Mouse (Mus musculus): Measurements from ENCODE around the gene Mepce. TPM values are rescaled to one million over a fixed set of nuclear protein-coding genes. Genes with fewer than 3 reads are reported as not detected.
A peak's percentile ranks its signal among the peaks of the same experiment; 100 is the strongest.

The Mepce gene
- polyA plus RNA-seq, 1 experiment from 2014 or later: 13.6 TPM

GRCm38 (mm10) chr5:137744197-137744596 lies 43.3 kb downstream of the Mepce start:
- WGBS: 88% methylated on average over 6 of the region's 7 CpGs
- no peaks in the 10 kb centered on the region for H3K27me3 ChIP-seq (ENCODE audit: control insufficient read depth, insufficient read depth, low read length)

DNA sequence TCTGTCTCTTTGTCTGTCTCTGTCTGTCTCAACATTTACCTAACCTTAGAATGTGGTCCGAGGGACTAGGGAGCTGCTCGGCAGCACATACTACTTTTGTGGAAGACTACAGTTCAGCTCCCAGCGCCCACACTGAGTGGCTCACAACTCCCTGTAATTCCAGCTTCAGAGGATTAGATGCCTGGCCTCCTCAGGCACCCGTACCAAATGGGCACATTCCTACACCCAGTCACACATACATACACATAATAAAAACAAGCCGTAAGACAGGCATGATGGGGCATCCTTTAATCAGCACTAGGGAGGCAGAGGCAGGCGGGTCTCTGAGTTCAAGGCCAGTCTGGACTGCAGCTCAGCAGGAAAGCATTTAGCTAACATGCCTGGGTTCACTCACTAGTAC lies 44.6 kb downstream of the Mepce start:
- Histone ChIP-seq H3K9ac (replicated peaks; ENCODE audit: low read depth, low read length) (no peak overlapping the region), H3K36me3 (ENCODE audit: control insufficient read depth, insufficient read depth, low read length) (no peaks in the 10 kb centered on the region), H3K4me1 (ENCODE audit: control insufficient read depth, insufficient read depth, low read length) (peaks cover 22% of the 10 kb centered on the region), H3K27ac (ENCODE audit: low read length) (no peak overlapping the region), H3K4me3 (ENCODE audit: low read depth, low read length) (no peak overlapping the region), H3K4me2 (replicated peaks; ENCODE audit: low read depth, low read length) (no peak overlapping the region), H3K27me3 (ENCODE audit: control insufficient read depth, insufficient read depth, low read length) (no peaks in the 10 kb centered on the region), H3K9me3 (ENCODE audit: control insufficient read depth, low read depth, low read length) (no peaks in the 10 kb centered on the region)
- 92% methylated on average over 6 of the region's 6 CpGs for WGBS
- ATAC-seq (ENCODE audit: insufficient number of reproducible peaks, insufficient read depth, low FRiP score, low read depth): no peak

More at GRCm38 (mm10) chr5:137744197-137744596, 43.3 kb downstream of the Mepce start:
- ATAC-seq (ENCODE audit: insufficient number of reproducible peaks, insufficient read depth, low FRiP score, low read depth): no peak
- H3K9me3 ChIP-seq (ENCODE audit: control insufficient read depth, low read depth, low read length): no peaks in the 10 kb centered on the region
- no peak overlapping the region for H3K9ac ChIP-seq (replicated peaks; ENCODE audit: low read depth, low read length)
- H3K4me1 ChIP-seq (ENCODE audit: control insufficient read depth, insufficient read depth, low read length): peaks cover 28% of the 10 kb centered on the region
- no peak overlapping the region for H3K4me2 ChIP-seq (replicated peaks; ENCODE audit: low read depth, low read length)
- no peak overlapping the region for H3K27ac ChIP-seq (ENCODE audit: low read length)
- H3K4me3 ChIP-seq (ENCODE audit: low read depth, low read length): no peak overlapping the region
- H3K36me3 ChIP-seq (ENCODE audit: control insufficient read depth, insufficient read depth, low read length): no peaks in the 10 kb centered on the region

- WGBS: 61% methylated on average over 10 of the region's 10 CpGs
Measured at GRCm38 (mm10) chr5:137742048-137742447, 45.4 kb downstream of the Mepce start.

GRCm38 (mm10) chr5:137741023-137741931 lies 46.2 kb downstream of the Mepce start, which contains the start of gene Nyap1:
Nyap1 (minus strand) TSS chr5:137741607.
- H3K4me2 ChIP-seq (replicated peaks; ENCODE audit: low read depth, low read length): peak within 1 kb of the TSS; percentile 91
- WGBS: 1% methylated on average over 70 of the region's 71 CpGs

More at GRCm38 (mm10) chr5:137742048-137742447, 45.4 kb downstream of the Mepce start:
- Histone ChIP-seq H3K4me3 (ENCODE audit: low read depth, low read length) (no peak overlapping the region), H3K9ac (replicated peaks; ENCODE audit: low read depth, low read length) (no peak overlapping the region), H3K36me3 (ENCODE audit: control insufficient read depth, insufficient read depth, low read length) (peaks cover 2% of the 10 kb centered on the region; the same call in 1 of the 2 replicates), H3K4me1 (ENCODE audit: control insufficient read depth, insufficient read depth, low read length) (peaks cover 15% of the 10 kb centered on the region), H3K27ac (ENCODE audit: low read length) (no peak overlapping the region), H3K27me3 (ENCODE audit: control insufficient read depth, insufficient read depth, low read length) (no peaks in the 10 kb centered on the region), H3K9me3 (ENCODE audit: control insufficient read depth, low read depth, low read length) (no peaks in the 10 kb centered on the region), H3K4me2 (replicated peaks; ENCODE audit: low read depth, low read length) (peak overlapping the region; percentile 91)
- ATAC-seq (ENCODE audit: insufficient number of reproducible peaks, insufficient read depth, low FRiP score, low read depth): no peak

DNA sequence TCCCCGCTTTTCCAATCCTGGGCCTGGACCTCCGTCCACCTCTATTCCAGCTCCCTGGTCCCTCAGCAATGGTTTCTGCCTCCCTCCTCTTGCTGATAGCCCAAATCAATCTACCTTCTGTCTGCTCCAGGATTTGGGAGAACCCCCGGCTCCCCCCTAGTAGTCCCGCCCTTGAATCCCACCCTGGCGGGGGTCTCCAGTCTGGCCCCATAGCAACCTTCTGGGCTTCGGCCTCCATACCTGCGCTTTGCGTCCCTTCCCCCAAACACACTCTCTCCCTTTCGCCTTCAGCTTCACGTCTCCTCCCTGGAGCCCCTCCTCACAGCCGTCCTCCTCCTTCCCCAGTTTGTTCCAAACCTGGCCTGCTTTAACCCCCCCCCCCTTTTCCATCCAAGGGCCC lies 46.9 kb downstream of the Mepce start:
- WGBS: 9% methylated on average over 11 of the region's 11 CpGs
- peak; percentile 1; the same call in 1 of the 2 replicates for ATAC-seq (ENCODE audit: insufficient number of reproducible peaks, insufficient read depth, low FRiP score, low read depth)
- Histone ChIP-seq H3K9me3 (ENCODE audit: control insufficient read depth, low read depth, low read length) (no peaks in the 10 kb centered on the region), H3K4me2 (replicated peaks; ENCODE audit: low read depth, low read length) (peak overlapping the region; percentile 91), H3K4me3 (ENCODE audit: low read depth, low read length) (peak overlapping the region; percentile 59), H3K27me3 (ENCODE audit: control insufficient read depth, insufficient read depth, low read length) (no peaks in the 10 kb centered on the region), H3K4me1 (ENCODE audit: control insufficient read depth, insufficient read depth, low read length) (peaks cover 15% of the 10 kb centered on the region), H3K9ac (replicated peaks; ENCODE audit: low read depth, low read length) (peak overlapping the region; percentile 58), H3K27ac (ENCODE audit: low read length) (peak overlapping the region; percentile 72; the same call in 1 of the 2 replicates), H3K36me3 (ENCODE audit: control insufficient read depth, insufficient read depth, low read length) (peaks cover 11% of the 10 kb centered on the region)

More at GRCm38 (mm10) chr5:137741023-137741931, 46.2 kb downstream of the Mepce start, which contains the start of gene Nyap1:
- Histone ChIP-seq H3K9ac (replicated peaks; ENCODE audit: low read depth, low read length) (peak within 1 kb of the TSS; percentile 58), H3K9me3 (ENCODE audit: control insufficient read depth, low read depth, low read length) (no peaks in the 10 kb centered on the region), H3K4me1 (ENCODE audit: control insufficient read depth, insufficient read depth, low read length) (peaks cover 15% of the 10 kb centered on the region), H3K27me3 (ENCODE audit: control insufficient read depth, insufficient read depth, low read length) (no peaks in the 10 kb centered on the region), H3K4me3 (ENCODE audit: low read depth, low read length) (peak within 1 kb of the TSS; percentile 59), H3K36me3 (ENCODE audit: control insufficient read depth, insufficient read depth, low read length) (peaks cover 4% of the 10 kb centered on the region; the same call in 1 of the 2 replicates), H3K27ac (ENCODE audit: low read length) (peak within 1 kb of the TSS; percentile 72; the same call in 1 of the 2 replicates)
- peak; percentile 86 for ATAC-seq (ENCODE audit: insufficient number of reproducible peaks, insufficient read depth, low FRiP score, low read depth)

DNA sequence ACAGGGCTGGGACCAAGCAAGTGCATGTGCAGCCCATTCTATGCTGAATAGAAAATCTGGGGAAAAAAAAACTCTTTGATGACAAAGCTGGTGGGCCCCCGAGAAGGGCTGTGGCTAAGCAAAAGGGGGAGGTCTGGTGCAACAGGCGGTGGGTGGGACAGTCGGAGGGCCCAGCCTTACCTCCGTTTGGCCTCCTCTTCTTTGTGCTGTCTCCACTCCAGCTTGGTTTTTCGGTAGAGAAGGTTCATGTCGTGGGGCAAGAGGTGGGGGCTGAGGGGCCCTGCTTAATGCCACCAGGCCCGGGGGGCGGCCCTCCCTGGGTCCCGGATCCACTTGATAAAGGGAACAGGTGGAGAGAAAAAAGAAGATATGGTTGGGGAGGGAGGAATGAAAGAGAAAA lies 48.0 kb downstream of the Mepce start:
- Histone ChIP-seq H3K27me3 (ENCODE audit: control insufficient read depth, insufficient read depth, low read length) (no peaks in the 10 kb centered on the region), H3K36me3 (ENCODE audit: control insufficient read depth, insufficient read depth, low read length) (peaks cover 14% of the 10 kb centered on the region), H3K4me3 (ENCODE audit: low read depth, low read length) (peak overlapping the region; percentile 59; the same call in 1 of the 2 replicates), H3K27ac (ENCODE audit: low read length) (peak overlapping the region; percentile 72; the same call in 1 of the 2 replicates), H3K9me3 (ENCODE audit: control insufficient read depth, low read depth, low read length) (no peaks in the 10 kb centered on the region), H3K4me1 (ENCODE audit: control insufficient read depth, insufficient read depth, low read length) (peaks cover 16% of the 10 kb centered on the region), H3K4me2 (replicated peaks; ENCODE audit: low read depth, low read length) (peak overlapping the region; percentile 91), H3K9ac (replicated peaks; ENCODE audit: low read depth, low read length) (no peak overlapping the region)
- 56% methylated on average over 9 of the region's 9 CpGs for WGBS
- ATAC-seq (ENCODE audit: insufficient number of reproducible peaks, insufficient read depth, low FRiP score, low read depth): no peak

DNA sequence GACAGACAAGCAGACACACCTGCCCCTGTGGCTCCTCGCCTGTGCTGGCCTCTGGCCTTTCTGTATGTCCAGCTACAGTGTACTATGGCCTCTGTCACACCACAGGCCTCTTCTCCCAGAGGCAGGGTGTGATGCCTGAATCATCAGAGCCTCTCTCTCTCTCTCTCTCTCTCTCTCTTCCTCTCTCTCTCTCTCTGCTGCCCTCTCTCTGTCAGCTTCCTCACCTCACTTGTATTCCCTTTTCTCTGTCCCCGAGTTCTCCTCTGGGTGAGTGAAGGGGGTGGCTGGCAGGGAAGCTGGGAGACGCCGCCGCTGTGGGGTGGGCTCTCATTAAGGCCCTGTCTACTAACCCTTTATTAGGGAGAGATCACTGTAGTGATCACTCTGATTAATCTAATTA lies 48.9 kb downstream of the Mepce start:
- Histone ChIP-seq H3K9ac (replicated peaks; ENCODE audit: low read depth, low read length) (no peak overlapping the region), H3K27me3 (ENCODE audit: control insufficient read depth, insufficient read depth, low read length) (no peaks in the 10 kb centered on the region), H3K27ac (ENCODE audit: low read length) (no peak overlapping the region), H3K9me3 (ENCODE audit: control insufficient read depth, low read depth, low read length) (no peaks in the 10 kb centered on the region), H3K4me1 (ENCODE audit: control insufficient read depth, insufficient read depth, low read length) (peaks cover 20% of the 10 kb centered on the region), H3K4me2 (replicated peaks; ENCODE audit: low read depth, low read length) (no peak overlapping the region), H3K36me3 (ENCODE audit: control insufficient read depth, insufficient read depth, low read length) (peaks cover 14% of the 10 kb centered on the region), H3K4me3 (ENCODE audit: low read depth, low read length) (no peak overlapping the region)
- 54% methylated on average over 5 of the region's 5 CpGs for WGBS
- no peak for ATAC-seq (ENCODE audit: insufficient number of reproducible peaks, insufficient read depth, low FRiP score, low read depth)

GRCm38 (mm10) chr5:137737400-137737940 lies 50.0 kb downstream of the Mepce start:
- peaks cover 20% of the 10 kb centered on the region for H3K4me1 ChIP-seq (ENCODE audit: control insufficient read depth, insufficient read depth, low read length)
- WGBS: 86% methylated on average over 6 of the region's 6 CpGs
- H3K27ac ChIP-seq (ENCODE audit: low read length): no peak overlapping the region
- ATAC-seq (ENCODE audit: insufficient number of reproducible peaks, insufficient read depth, low FRiP score, low read depth): no peak
- H3K27me3 ChIP-seq (ENCODE audit: control insufficient read depth, insufficient read depth, low read length): no peaks in the 10 kb centered on the region
- no peak overlapping the region for H3K4me2 ChIP-seq (replicated peaks; ENCODE audit: low read depth, low read length)
- H3K4me3 ChIP-seq (ENCODE audit: low read depth, low read length): no peak overlapping the region
- H3K9me3 ChIP-seq (ENCODE audit: control insufficient read depth, low read depth, low read length): no peaks in the 10 kb centered on the region
- H3K36me3 ChIP-seq (ENCODE audit: control insufficient read depth, insufficient read depth, low read length): peaks cover 19% of the 10 kb centered on the region
- no peak overlapping the region for H3K9ac ChIP-seq (replicated peaks; ENCODE audit: low read depth, low read length)
